Mouse (Mus musculus) stomach, embryonic 15.5 days (tissue): ENCODE measurements around the gene Nfe2l3. TPM values are rescaled to one million over a fixed set of nuclear protein-coding genes. Genes with fewer than 3 reads are reported as not detected.

Source experiments
- ATAC-seq: fragments of 200-750 bp; cut with Nextera tagmentation; 2 replicates; pipeline ENCODE4 v1.8.0; 2017; ENCODE audit warnings: low read depth, moderate number of reproducible peaks, moderate TSS enrichment; ENCODE audit not compliant: insufficient read depth, low FRiP score
- H3K27ac ChIP-seq: fragments of 300-500 bp; sonication (generic); 2 replicates; pipeline ENCODE4 v1.5.1; 2015; ENCODE audit warnings: mild to moderate bottlenecking, inconsistent platforms
- H3K27me3 ChIP-seq: fragments of 300-500 bp; sonication (generic); replicated peaks from 2 replicates; pipeline ENCODE4 v1.6.1; 2015; ENCODE audit warnings: inconsistent platforms
- H3K36me3 ChIP-seq: fragments of 300-500 bp; sonication (generic); 2 replicates; pipeline ENCODE4 v1.6.1; 2015; ENCODE audit warnings: inconsistent platforms
- H3K4me1 ChIP-seq: fragments of 300-500 bp; sonication (generic); 2 replicates; pipeline ENCODE4 v1.6.1; 2015; ENCODE audit warnings: inconsistent platforms
- H3K4me2 ChIP-seq: fragments of 300-500 bp; sonication (generic); 2 replicates; pipeline ENCODE4 v1.6.1; 2015; ENCODE audit warnings: mild to moderate bottlenecking, inconsistent platforms
- H3K4me3 ChIP-seq: fragments of 300-500 bp; sonication (generic); replicated peaks from 2 replicates; pipeline ENCODE4 v1.5.1; 2015; ENCODE audit warnings: inconsistent platforms
- H3K9ac ChIP-seq: fragments of 300-500 bp; sonication (generic); 2 replicates; pipeline ENCODE4 v1.6.1; 2015; ENCODE audit warnings: inconsistent platforms
- H3K9me3 ChIP-seq: fragments of 300-500 bp; sonication (generic); 2 replicates; pipeline ENCODE4 v1.6.1; 2016; ENCODE audit warnings: inconsistent platforms
- WGBS: fragments of 180-500 bp; shearing (Covaris S2); methylation state at CpG from one replicate; pipeline ENCODE4 v1.1.7; 2015; 5-methylcytosine and 5-hydroxymethylcytosine counted together
- polyA plus RNA-seq: library from polyadenylated mRNA; unstranded; fragments of >200 nt; fragmentation: Nextera tagmentation; extraction: Ambion mirVana; gene quantifications from 2 replicates; pipeline ENCODE4 v1.2.1, GENCODE M21; 2015

The Nfe2l3 gene
- polyA plus RNA-seq, 1 experiment from 2014 or later, result 9.4 TPM

- Histone ChIP-seq H3K4me3 (no peak overlapping the region), H3K9ac (no peak overlapping the region), H3K36me3 (peaks cover 9% of the 10 kb centered on the region; the same call in 1 of the 2 replicates), H3K9me3 (no peaks in the 10 kb centered on the region), H3K27ac (no peak overlapping the region), H3K27me3 (no peaks in the 10 kb centered on the region), H3K4me1 (no peaks in the 10 kb centered on the region), H3K4me2 (no peak overlapping the region)
- 29% methylated on average over 3 of the region's 3 CpGs for WGBS
- no peak for ATAC-seq
These were observed 22.5 kb downstream of the Nfe2l3 start for GRCm38 (mm10) chr6:51454949-51455348.

GRCm38 (mm10) chr6:51456198-51456597, 23.7 kb downstream of the Nfe2l3 start:
- Histone ChIP-seq H3K27ac (no peak overlapping the region), H3K36me3 (peaks cover 17% of the 10 kb centered on the region), H3K27me3 (no peaks in the 10 kb centered on the region), H3K4me1 (no peaks in the 10 kb centered on the region), H3K9ac (no peak overlapping the region), H3K4me3 (no peak overlapping the region), H3K9me3 (no peaks in the 10 kb centered on the region), H3K4me2 (no peak overlapping the region)
- ATAC-seq, result no peak
- WGBS, result 60% methylated on average over 1 of the region's 1 CpGs

GRCm38 (mm10) chr6:51457283-51457682, 24.8 kb downstream of the Nfe2l3 start:
- Histone ChIP-seq H3K4me2 (no peak overlapping the region), H3K9me3 (no peaks in the 10 kb centered on the region), H3K27ac (no peak overlapping the region), H3K4me1 (no peaks in the 10 kb centered on the region), H3K27me3 (no peaks in the 10 kb centered on the region), H3K36me3 (peaks cover 24% of the 10 kb centered on the region), H3K4me3 (no peak overlapping the region), H3K9ac (no peak overlapping the region)
- ATAC-seq, result no peak
- 69% methylated on average over 3 of the region's 3 CpGs for WGBS

- Histone ChIP-seq H3K4me3 (no peak overlapping the region), H3K9me3 (no peaks in the 10 kb centered on the region), H3K9ac (no peak overlapping the region), H3K4me1 (no peaks in the 10 kb centered on the region), H3K36me3 (peaks cover 24% of the 10 kb centered on the region), H3K27ac (no peak overlapping the region), H3K27me3 (no peaks in the 10 kb centered on the region), H3K4me2 (no peak overlapping the region)
- WGBS, result 67% methylated on average over 8 of the region's 8 CpGs
- ATAC-seq, result no peak
These were observed 25.4 kb downstream of the Nfe2l3 start for GRCm38 (mm10) chr6:51457770-51458387.

- no peaks in the 10 kb centered on the region for H3K4me1 ChIP-seq
- H3K9me3 ChIP-seq, result no peaks in the 10 kb centered on the region
- WGBS, result 49% methylated on average over 2 of the region's 2 CpGs
- no peak overlapping the region for H3K4me3 ChIP-seq
- H3K4me2 ChIP-seq, result no peak overlapping the region
- H3K27ac ChIP-seq, result no peak overlapping the region
- peaks cover 31% of the 10 kb centered on the region for H3K36me3 ChIP-seq
- peak; percentile 25; the same call in 1 of the 2 replicates for ATAC-seq
- H3K9ac ChIP-seq, result no peak overlapping the region
- H3K27me3 ChIP-seq, result no peaks in the 10 kb centered on the region
These were observed 26.4 kb downstream of the Nfe2l3 start for GRCm38 (mm10) chr6:51458925-51459312.

- Histone ChIP-seq H3K36me3 (peaks cover 32% of the 10 kb centered on the region), H3K4me1 (no peaks in the 10 kb centered on the region), H3K9me3 (no peaks in the 10 kb centered on the region), H3K4me2 (no peak overlapping the region), H3K4me3 (no peak overlapping the region), H3K27ac (no peak overlapping the region), H3K9ac (no peak overlapping the region), H3K27me3 (no peaks in the 10 kb centered on the region)
- ATAC-seq, result no peak; the same call in 1 of the 2 replicates
- WGBS, result 43% methylated on average over 5 of the region's 5 CpGs
These were observed 27.0 kb downstream of the Nfe2l3 start for GRCm38 (mm10) chr6:51459313-51460020.

GRCm38 (mm10) chr6:51460021-51460360, 27.5 kb downstream of the Nfe2l3 start:
- no peaks in the 10 kb centered on the region for H3K4me1 ChIP-seq
- H3K9ac ChIP-seq, result no peak overlapping the region
- no peak overlapping the region for H3K4me3 ChIP-seq
- 79% methylated on average over 4 of the region's 4 CpGs for WGBS
- no peak overlapping the region for H3K27ac ChIP-seq
- H3K4me2 ChIP-seq, result no peak overlapping the region
- peaks cover 32% of the 10 kb centered on the region for H3K36me3 ChIP-seq
- no peak for ATAC-seq
- H3K9me3 ChIP-seq, result no peaks in the 10 kb centered on the region
- no peaks in the 10 kb centered on the region for H3K27me3 ChIP-seq

GRCm38 (mm10) chr6:51460363-51460762, 27.9 kb downstream of the Nfe2l3 start:
- Histone ChIP-seq H3K27me3 (no peaks in the 10 kb centered on the region), H3K4me1 (no peaks in the 10 kb centered on the region), H3K4me2 (no peak overlapping the region), H3K36me3 (peaks cover 32% of the 10 kb centered on the region), H3K27ac (no peak overlapping the region), H3K4me3 (no peak overlapping the region), H3K9me3 (no peaks in the 10 kb centered on the region), H3K9ac (no peak overlapping the region)
- ATAC-seq, result no peak
- 70% methylated on average over 3 of the region's 3 CpGs for WGBS

- Histone ChIP-seq H3K4me3 (peak overlapping the region; percentile 39), H3K4me1 (peaks cover 16% of the 10 kb centered on the region), H3K4me2 (peak overlapping the region; percentile 42), H3K9ac (peak overlapping the region; percentile 25; the same call in 1 of the 2 replicates), H3K27ac (no peak overlapping the region), H3K36me3 (peaks cover 20% of the 10 kb centered on the region; the same call in 1 of the 2 replicates), H3K27me3 (no peaks in the 10 kb centered on the region), H3K9me3 (no peaks in the 10 kb centered on the region)
- WGBS, result 0% methylated on average over 2 of the region's 2 CpGs
- ATAC-seq, result no peak
These were observed 35.2 kb downstream of the Nfe2l3 start for GRCm38 (mm10) chr6:51467649-51468048.

- Histone ChIP-seq H3K36me3 (peaks cover 12% of the 10 kb centered on the region; the same call in 1 of the 2 replicates), H3K4me1 (peaks cover 23% of the 10 kb centered on the region), H3K27me3 (no peaks in the 10 kb centered on the region), H3K4me3 (peak overlapping the region; percentile 96), H3K27ac (peak overlapping the region; percentile 99), H3K9me3 (no peaks in the 10 kb centered on the region), H3K4me2 (peak overlapping the region; percentile 44), H3K9ac (peak overlapping the region; percentile 98)
- WGBS, result under 1% methylated on average over 63 of the region's 63 CpGs
- peak; percentile 3; the same call in 1 of the 2 replicates for ATAC-seq
These were observed 36.6 kb downstream of the Nfe2l3 start for GRCm38 (mm10) chr6:51468891-51469561.

GRCm38 (mm10) chr6:51469715-51470310, 37.3 kb downstream of the Nfe2l3 start, which contains the start of gene Hnrnpa2b1:
Hnrnpa2b1 (minus strand) TSS chr6:51469894.
- H3K27ac ChIP-seq, result peak within 1 kb of the TSS; percentile 99
- H3K36me3 ChIP-seq, result peaks cover 12% of the 10 kb centered on the region; the same call in 1 of the 2 replicates
- peak within 1 kb of the TSS; percentile 96 for H3K4me3 ChIP-seq
- H3K4me1 ChIP-seq, result peaks cover 23% of the 10 kb centered on the region
- no peaks in the 10 kb centered on the region for H3K9me3 ChIP-seq
- peak; percentile 93 for ATAC-seq
- peak within 1 kb of the TSS; percentile 98 for H3K9ac ChIP-seq
- WGBS, result under 1% methylated on average over 63 of the region's 63 CpGs
- H3K27me3 ChIP-seq, result no peaks in the 10 kb centered on the region
- H3K4me2 ChIP-seq, result peak within 1 kb of the TSS; percentile 44
